In genomic region chr3:94366761-94367160, GRCm38 (mm10) we compare ENCODE assay signal across 1 mouse cellular context.
A peak's percentile ranks its signal among the peaks of the same experiment; 100 is the strongest.
TF ChIP-seq lines count a peak whose summit lies in the region.

No protein-coding gene starts in this region.

TF ChIP-seq in CH12.LX, 34 proteins besides CTCF, POLR2A, EP300 and RAD21 (continued from another document):
- TF ChIP-seq UBTF (IDR thresholded peaks at IDR 0.05; ENCODE audit: low read depth, low read length) (no peak), TBP (conservative IDR thresholded peaks at IDR 0.05; ENCODE audit: low read depth, low read length) (peak; percentile 58; the same call in 1 of the 2 replicates), MAFK (IDR thresholded peaks at IDR 0.05; ENCODE audit: insufficient replicate concordance, low read length) (no peak), NRF1 (IDR thresholded peaks at IDR 0.05; ENCODE audit: low read depth, low read length) (0 out of 2 replicates have a peak, but pooled peaks have one; percentile 45), HCFC1 (IDR thresholded peaks at IDR 0.05; ENCODE audit: low read depth, low read length) (peak; percentile 33; the same call in 1 of the 2 replicates), JUN (IDR thresholded peaks at IDR 0.05; ENCODE audit: insufficient read depth, low read depth, low read length) (no peak), PAX5 (IDR thresholded peaks at IDR 0.05; ENCODE audit: low read length) (no peak), MYC (IDR thresholded peaks at IDR 0.05; ENCODE audit: low read depth, low read length) (peak; percentile 71), CHD1 (IDR thresholded peaks at IDR 0.05; ENCODE audit: low read depth, low read length) (no peak), USF1 (IDR thresholded peaks at IDR 0.05; ENCODE audit: low read depth, low read length) (no peak), CHD2 (IDR thresholded peaks at IDR 0.05; ENCODE audit: low read length) (no peak), RCOR1 (conservative IDR thresholded peaks at IDR 0.05; ENCODE audit: low read depth, low read length) (peak; percentile 47; the same call in 1 of the 2 replicates), MEF2A (IDR thresholded peaks at IDR 0.05; ENCODE audit: borderline replicate concordance, low read depth, low read length) (peak; percentile 33; the same call in 1 of the 2 replicates), ZNF384 (IDR thresholded peaks at IDR 0.05; ENCODE audit: low read depth, low read length) (peak; percentile 29; the same call in 1 of the 2 replicates), KAT2A (IDR thresholded peaks at IDR 0.05; ENCODE audit: insufficient replicate concordance, low read length) (no peak), TCF12 (IDR thresholded peaks at IDR 0.05; ENCODE audit: low read depth, low read length) (0 out of 2 replicates have a peak, but pooled peaks have one; percentile 21), IRF4 (IDR thresholded peaks at IDR 0.05; ENCODE audit: low read depth, low read length) (peak; percentile 59; the same call in 1 of the 2 replicates), GABPA (IDR thresholded peaks at IDR 0.05; ENCODE audit: insufficient replicate concordance, low read depth, low read length) (no peak), BHLHE40 (IDR thresholded peaks at IDR 0.05; ENCODE audit: low read depth, low read length) (peak; percentile 31), POLR2AphosphoS2 (IDR thresholded peaks at IDR 0.05; ENCODE audit: low read depth, low read length) (no peak), MAX (IDR thresholded peaks at IDR 0.05; ENCODE audit: low read length) (no peak), MXI1 (IDR thresholded peaks at IDR 0.05; ENCODE audit: low read depth, low read length) (0 out of 2 replicates have a peak, but pooled peaks have one; percentile 24), USF2 (conservative IDR thresholded peaks at IDR 0.05; ENCODE audit: low read depth, low read length) (no peak), JUND (conservative IDR thresholded peaks at IDR 0.05; ENCODE audit: low read depth, low read length) (peak; percentile 57), ZMIZ1 (IDR thresholded peaks at IDR 0.05; ENCODE audit: low read depth, low read length) (no peak)
